Mouse (Mus musculus) lung, embryonic 14.5 days (tissue): Measurements from ENCODE around the gene Lrrc41. TPM values are rescaled to one million over a fixed set of nuclear protein-coding genes. Genes with fewer than 3 reads are reported as not detected.

Source experiments
- ATAC-seq: fragments of 200-750 bp; cut with Nextera tagmentation; 2 replicates; pipeline ENCODE4 v1.8.0; 2017; ENCODE audit warnings: mild to moderate bottlenecking, moderate TSS enrichment, moderate library complexity; ENCODE audit not compliant: insufficient read depth
- DNase-seq: peaks from one replicate; pipeline ENCODE4 v3.0.0-alpha.2; 2015
- H3K27ac ChIP-seq: fragments of 300-500 bp; sonication (generic); 2 replicates; pipeline ENCODE4 v1.5.1; 2014; ENCODE audit warnings: low read depth, mild to moderate bottlenecking, moderate library complexity
- H3K27me3 ChIP-seq: fragments of 300-500 bp; sonication (generic); 2 replicates; pipeline ENCODE4 v1.6.1; 2014; ENCODE audit warnings: low read length, control low read depth; ENCODE audit not compliant: insufficient read depth
- H3K36me3 ChIP-seq: fragments of 300-500 bp; sonication (generic); 2 replicates; pipeline ENCODE4 v1.6.1; 2014; ENCODE audit warnings: control low read depth; ENCODE audit not compliant: insufficient read depth
- H3K4me1 ChIP-seq: fragments of 300-500 bp; sonication (generic); 2 replicates; pipeline ENCODE4 v1.6.1; 2014; ENCODE audit warnings: antibody characterized with exemption, control low read depth; ENCODE audit not compliant: insufficient read depth
- H3K4me2 ChIP-seq: fragments of 300-500 bp; sonication (generic); 2 replicates; pipeline ENCODE4 v1.6.1; 2014; ENCODE audit warnings: mild to moderate bottlenecking
- H3K4me3 ChIP-seq: fragments of 300-500 bp; sonication (generic); 2 replicates; pipeline ENCODE4 v1.5.1; 2014; ENCODE audit warnings: low read depth, low read length
- H3K9ac ChIP-seq: fragments of 300-500 bp; sonication (generic); 2 replicates; pipeline ENCODE4 v1.6.1; 2014
- H3K9me3 ChIP-seq: fragments of 300-500 bp; sonication (generic); 2 replicates; pipeline ENCODE4 v1.6.1; 2016; ENCODE audit warnings: low read depth, low read length, control low read depth
- CTCF ChIP-seq: IDR thresholded peaks from 2 replicates; pipeline ENCODE4 v1.5.1; 2016; ENCODE audit warnings: antibody characterized with exemption, low read depth
- WGBS: fragments of 180-500 bp; shearing (Covaris S2); extraction: QIAGEN DNeasy Blood & Tissue Kit; methylation state at CpG from one replicate; pipeline ENCODE4 v1.1.7; 2014; 5-methylcytosine and 5-hydroxymethylcytosine counted together
- polyA plus RNA-seq: library from polyadenylated mRNA; unstranded; fragments of >200 nt; fragmentation: Nextera tagmentation; extraction: Ambion mirVana; gene quantifications from 2 replicates; pipeline ENCODE4 v1.2.1, GENCODE M21; 2014

Lrrc41 gene
- polyA plus RNA-seq, 1 experiment from 2014 or later, result 82.6 TPM

GRCm38 (mm10) chr4:116077240-116078095, 2.4 kb downstream of the Lrrc41 start:
- Histone ChIP-seq H3K9ac (peak overlapping the region; percentile 98), H3K4me3 (peak overlapping the region; percentile 97), H3K4me2 (peak overlapping the region; percentile 84), H3K27ac (peak overlapping the region; percentile 97; the same call in 1 of the 2 replicates), H3K4me1 (peaks cover 17% of the 10 kb centered on the region), H3K9me3 (no peaks in the 10 kb centered on the region), H3K36me3 (peaks cover 32% of the 10 kb centered on the region), H3K27me3 (no peaks in the 10 kb centered on the region)
- 0 out of 2 replicates have a peak, but pooled peaks have one; percentile 5 for TF ChIP-seq CTCF
- no peak for ATAC-seq
- DNase-seq, result no peak
- WGBS, result 47% methylated on average over 3 of the region's 3 CpGs

DNA sequence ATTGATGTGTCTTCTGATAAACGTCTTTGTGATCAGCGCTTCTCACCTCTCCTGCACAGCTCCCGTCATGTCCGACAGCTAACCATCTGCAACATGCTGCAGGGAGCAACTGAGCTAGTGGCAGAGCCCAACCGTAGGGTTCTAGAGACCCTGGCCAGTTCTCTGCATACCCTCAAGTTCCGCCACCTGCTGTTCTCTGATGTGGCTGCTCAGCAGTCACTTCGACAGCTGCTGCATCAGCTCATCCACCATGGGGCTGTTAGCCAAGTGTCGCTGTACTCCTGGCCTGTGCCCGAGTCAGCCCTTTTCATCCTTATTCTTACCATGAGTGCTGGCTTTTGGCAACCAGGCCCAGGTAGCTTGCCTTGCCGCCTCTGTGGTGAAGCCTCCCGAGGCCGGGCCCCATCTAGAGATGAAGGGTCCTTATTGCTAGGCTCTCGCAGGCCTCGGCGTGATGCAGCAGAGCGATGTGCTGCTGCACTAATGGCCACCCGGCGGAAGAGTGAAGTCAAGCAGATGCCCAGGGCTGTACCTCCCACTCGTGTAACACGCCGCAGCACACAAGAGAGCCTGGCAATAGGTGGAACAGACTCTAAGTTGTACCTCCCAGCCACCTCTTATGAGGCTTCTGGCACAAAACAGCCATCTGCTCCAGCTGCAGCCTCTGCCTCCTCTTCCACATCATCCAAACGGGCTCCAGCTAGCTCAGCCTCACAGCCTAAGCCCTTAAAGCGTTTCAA, 13.6 kb downstream of the Lrrc41 start:
- no peak overlapping the region for H3K27ac ChIP-seq
- no peaks in the 10 kb centered on the region for H3K27me3 ChIP-seq
- no peak for DNase-seq
- no peak overlapping the region for H3K9ac ChIP-seq
- WGBS, result 83% methylated on average over 23 of the region's 23 CpGs
- H3K36me3 ChIP-seq, result peaks cover 84% of the 10 kb centered on the region
- no peak for ATAC-seq
- H3K4me1 ChIP-seq, result no peaks in the 10 kb centered on the region
- no peak for TF ChIP-seq CTCF
- no peaks in the 10 kb centered on the region for H3K9me3 ChIP-seq
- H3K4me3 ChIP-seq, result no peak overlapping the region
- no peak overlapping the region for H3K4me2 ChIP-seq

DNA sequence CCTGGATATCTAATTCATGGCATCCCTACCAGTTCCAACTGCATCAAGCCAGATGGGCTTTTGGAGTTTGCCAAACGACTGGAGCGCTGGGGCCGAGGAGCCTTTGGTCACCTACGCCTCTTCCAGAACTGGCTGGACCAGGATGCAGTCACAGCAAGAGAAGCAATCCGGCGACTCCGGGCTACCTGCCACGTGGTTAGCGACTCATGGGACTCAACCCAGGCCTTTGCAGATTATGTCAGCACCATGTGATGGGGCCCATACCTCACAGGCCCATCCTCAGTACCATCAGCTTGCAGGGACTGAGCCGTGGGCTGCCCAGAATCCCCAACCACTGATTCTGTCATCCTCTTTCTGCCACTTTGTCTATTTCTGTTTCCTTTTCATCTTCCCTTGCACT, 21.2 kb downstream of the Lrrc41 start:
- WGBS, result 93% methylated on average over 10 of the region's 10 CpGs
- no peak overlapping the region for H3K4me2 ChIP-seq

GRCm38 (mm10) chr4:116097211-116097610, 22.1 kb downstream of the Lrrc41 start:
- no peak for TF ChIP-seq CTCF
- no peak overlapping the region for H3K4me3 ChIP-seq
- no peak overlapping the region for H3K4me2 ChIP-seq
- H3K9ac ChIP-seq, result no peak overlapping the region
- DNase-seq, result no peak
- no peak overlapping the region for H3K27ac ChIP-seq
- H3K27me3 ChIP-seq, result no peaks in the 10 kb centered on the region
- peaks cover 97% of the 10 kb centered on the region for H3K36me3 ChIP-seq
- no peaks in the 10 kb centered on the region for H3K9me3 ChIP-seq
- WGBS, result 55% methylated on average over 8 of the region's 8 CpGs
- ATAC-seq, result no peak
- H3K4me1 ChIP-seq, result no peaks in the 10 kb centered on the region

More for the DNA sequence above, 21.2 kb downstream of the Lrrc41 start:
- H3K27ac ChIP-seq, result no peak overlapping the region
- H3K9ac ChIP-seq, result no peak overlapping the region
- no peaks in the 10 kb centered on the region for H3K27me3 ChIP-seq
- no peaks in the 10 kb centered on the region for H3K9me3 ChIP-seq
- H3K4me1 ChIP-seq, result no peaks in the 10 kb centered on the region
- no peak for TF ChIP-seq CTCF
- no peak for DNase-seq
- no peak overlapping the region for H3K4me3 ChIP-seq
- H3K36me3 ChIP-seq, result peaks cover 96% of the 10 kb centered on the region
- ATAC-seq, result no peak

DNA sequence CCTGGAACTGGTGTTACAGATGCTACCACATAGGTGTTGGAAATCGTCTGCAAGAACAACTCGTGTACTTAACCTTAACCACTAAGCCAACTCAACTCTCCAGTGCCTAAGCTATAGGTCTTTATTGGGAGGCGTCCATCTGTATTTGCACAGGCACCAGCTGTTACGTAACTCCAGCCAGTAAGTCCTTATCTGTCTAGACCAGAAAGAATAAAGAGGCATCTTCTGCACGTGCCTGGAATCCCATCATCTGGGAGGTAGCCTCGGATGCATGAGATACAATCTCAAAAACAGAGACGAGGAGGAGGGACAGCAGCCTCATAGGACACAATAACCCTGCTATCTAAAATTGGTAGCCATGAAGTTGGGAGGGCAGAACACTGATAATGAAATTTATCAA, 25.9 kb downstream of the Lrrc41 start:
- H3K4me1 ChIP-seq, result no peaks in the 10 kb centered on the region
- 75% methylated on average over 7 of the region's 7 CpGs for WGBS
- peaks cover 78% of the 10 kb centered on the region for H3K36me3 ChIP-seq
- no peak overlapping the region for H3K4me3 ChIP-seq
- H3K9ac ChIP-seq, result no peak overlapping the region
- no peak overlapping the region for H3K4me2 ChIP-seq
- no peaks in the 10 kb centered on the region for H3K27me3 ChIP-seq
- DNase-seq (no peak), ATAC-seq (no peak)
- TF ChIP-seq CTCF, result no peak
- H3K27ac ChIP-seq, result no peak overlapping the region
- no peaks in the 10 kb centered on the region for H3K9me3 ChIP-seq

DNA sequence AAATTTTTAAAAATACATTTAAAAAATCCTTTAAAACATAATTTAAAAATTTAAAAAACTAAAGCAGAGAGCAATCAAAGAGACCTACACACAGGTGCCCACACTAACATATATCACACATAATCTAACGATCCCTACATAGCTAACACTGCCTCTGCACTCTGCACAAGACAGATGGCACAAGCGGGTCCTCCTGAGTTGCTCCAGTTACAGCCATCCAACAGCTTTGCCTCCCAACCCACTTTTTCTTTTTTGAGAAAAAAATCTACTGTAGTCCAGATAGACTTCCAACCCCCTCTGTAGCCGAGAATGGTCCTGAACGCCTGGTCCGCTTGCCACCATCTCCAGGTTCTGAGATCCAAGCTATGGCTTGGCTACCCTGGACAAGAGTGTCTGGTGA, 30.2 kb downstream of the Lrrc41 start:
- Histone ChIP-seq H3K27ac (no peak overlapping the region), H3K4me3 (no peak overlapping the region), H3K4me1 (no peaks in the 10 kb centered on the region), H3K4me2 (no peak overlapping the region), H3K9me3 (no peaks in the 10 kb centered on the region), H3K27me3 (no peaks in the 10 kb centered on the region), H3K36me3 (peaks cover 49% of the 10 kb centered on the region; the same call in 1 of the 2 replicates), H3K9ac (no peak overlapping the region)
- DNase-seq, result no peak
- no peak for ATAC-seq
- TF ChIP-seq CTCF, result no peak
- 91% methylated on average over 5 of the region's 5 CpGs for WGBS

DNA sequence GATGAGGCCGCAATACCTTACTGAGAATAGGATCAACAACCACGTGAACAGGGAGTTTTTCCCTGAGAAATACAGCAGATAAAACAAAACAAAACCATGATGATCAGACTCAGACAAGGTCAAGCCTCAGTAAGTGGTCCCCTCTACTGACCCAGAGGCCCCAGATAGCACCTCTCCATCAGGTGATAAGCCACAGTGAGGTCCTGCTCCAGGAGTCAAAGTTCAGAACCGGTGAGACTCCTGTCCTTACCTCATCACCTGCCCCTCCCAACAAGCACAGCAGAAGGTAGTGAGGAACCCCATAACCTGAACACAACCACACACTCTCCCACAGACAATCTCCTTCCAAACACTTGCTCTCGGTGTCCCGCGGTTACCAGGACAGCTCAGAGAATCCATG, 35.6 kb downstream of the Lrrc41 start:
- Histone ChIP-seq H3K4me2 (no peak overlapping the region), H3K9ac (no peak overlapping the region), H3K27ac (no peak overlapping the region), H3K36me3 (peaks cover 34% of the 10 kb centered on the region; the same call in 1 of the 2 replicates), H3K4me1 (no peaks in the 10 kb centered on the region), H3K27me3 (no peaks in the 10 kb centered on the region), H3K9me3 (no peaks in the 10 kb centered on the region), H3K4me3 (no peak overlapping the region)
- DNase-seq (no peak), ATAC-seq (no peak)
- TF ChIP-seq CTCF, result no peak
- 87% methylated on average over 6 of the region's 6 CpGs for WGBS
